Mouse (Mus musculus) frontal cortex, postnatal 25 days (tissue): ENCODE measurements around the gene Slc25a15.

ENCODE experiments used
- DNase-seq, 2 experiments: peaks; one replicate each; pipeline ENCODE4 v3.0.0; 2022; ENCODE audit warnings: low spot score in 2 of 2

Slc25a15 gene

GRCm38 (mm10) chr8:22398142-22398951 lies at the start of gene Slc25a15:
Gene Slc25a15, minus strand, starts transcription at chr8:22398597.
- DNase-seq = peak; percentile 65 to 73

GRCm38 (mm10) chr8:22411971-22412370 lies 13.6 kb upstream of the Slc25a15 start:
- DNase-seq = no peak

- peak; percentile 69 to 81 for DNase-seq
These were observed 12.9 kb upstream of the Slc25a15 start, which contains the start of gene Mrps31 for GRCm38 (mm10) chr8:22411282-22411702. Gene Mrps31, plus strand, starts transcription at chr8:22411361.

- DNase-seq = no peak
These were observed 12.4 kb upstream of the Slc25a15 start for GRCm38 (mm10) chr8:22410688-22411281.

GRCm38 (mm10) chr8:22405733-22406132 lies 7.3 kb upstream of the Slc25a15 start:
- no peak for DNase-seq

- no peak for DNase-seq
These were observed 4.8 kb upstream of the Slc25a15 start for GRCm38 (mm10) chr8:22403235-22403634.

GRCm38 (mm10) chr8:22400593-22400992 lies 2.2 kb upstream of the Slc25a15 start:
- DNase-seq = no peak

- no peak for DNase-seq
These were observed 986 bp upstream of the Slc25a15 start for GRCm38 (mm10) chr8:22399285-22399880.

- no peak for DNase-seq
These were observed 621 bp downstream of the Slc25a15 start for GRCm38 (mm10) chr8:22397811-22398141.

GRCm38 (mm10) chr8:22395256-22395655 lies 3.1 kb downstream of the Slc25a15 start:
- no peak for DNase-seq

- DNase-seq = no peak
These were observed 3.9 kb downstream of the Slc25a15 start for GRCm38 (mm10) chr8:22394471-22394870.

- DNase-seq = no peak
These were observed 7.5 kb downstream of the Slc25a15 start for GRCm38 (mm10) chr8:22390766-22391463.

GRCm38 (mm10) chr8:22389874-22390273 lies 8.5 kb downstream of the Slc25a15 start:
- no peak for DNase-seq

- no peak for DNase-seq
These were observed 13.2 kb downstream of the Slc25a15 start for GRCm38 (mm10) chr8:22385158-22385557.

GRCm38 (mm10) chr8:22382824-22383595 lies 15.4 kb downstream of the Slc25a15 start:
- DNase-seq = no peak

GRCm38 (mm10) chr8:22380934-22381333 lies 17.5 kb downstream of the Slc25a15 start:
- DNase-seq = no peak

GRCm38 (mm10) chr8:22376903-22377302 lies 21.5 kb downstream of the Slc25a15 start:
- no peak for DNase-seq

- DNase-seq = no peak
These were observed 22.1 kb downstream of the Slc25a15 start for GRCm38 (mm10) chr8:22376311-22376710.

GRCm38 (mm10) chr8:22359882-22360281 lies 38.5 kb downstream of the Slc25a15 start:
- DNase-seq = no peak

GRCm38 (mm10) chr8:22359359-22359758 lies 39.0 kb downstream of the Slc25a15 start:
- no peak for DNase-seq

GRCm38 (mm10) chr8:22335426-22335825 lies 63.0 kb downstream of the Slc25a15 start:
- no peak for DNase-seq
